Mouse (Mus musculus): ENCODE results near the gene Psmc4. TPM values are rescaled to one million over a fixed set of nuclear protein-coding genes. Genes with fewer than 3 reads are reported as not detected.

The Psmc4 gene
- polyA plus RNA-seq, 1 experiment: 148 TPM

DNA sequence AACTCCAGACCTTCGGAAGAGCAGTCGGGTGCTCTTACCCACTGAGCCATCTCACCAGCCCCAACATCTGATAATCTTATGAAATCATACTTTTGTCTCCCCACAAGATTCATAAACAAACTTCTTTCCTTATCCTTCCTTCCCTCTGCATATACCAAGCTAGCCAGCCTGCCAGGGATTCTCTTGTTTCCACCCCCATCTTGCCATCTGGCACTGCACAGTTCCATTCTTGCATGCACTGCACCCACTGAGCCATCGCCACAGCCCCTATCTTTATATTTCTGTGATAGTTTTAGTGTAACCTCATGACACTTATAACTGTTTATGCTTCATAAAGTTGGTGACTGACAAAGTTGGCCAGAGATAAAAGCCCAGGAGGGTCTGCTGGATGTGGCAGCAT is 39.6 kb downstream of the Psmc4 start:
- TF ChIP-seq GATA1 (IDR thresholded peaks at IDR 0.05; ENCODE audit: low read length): no peak

Other genes with a start within 250 kb of the Psmc4 start
- 0.06 and 0.08 TPM in 2 replicates for gene Zfp626, start 242.9 kb downstream of the Psmc4 start, polyA plus RNA-seq (2012)
- gene Zfp59, start 211.5 kb downstream of the Psmc4 start, polyA plus RNA-seq (2012): 0.24 and 0.26 TPM in 2 replicates
- gene Zfp607a, start 192.6 kb downstream of the Psmc4 start, polyA plus RNA-seq (2012): 0.09 and 0.12 TPM in 2 replicates
- 0.06 TPM in 2 replicates for gene Zfp974, start 120.6 kb downstream of the Psmc4 start, polyA plus RNA-seq (2012)
- 0.18 and 0.37 TPM in 2 replicates for gene Zfp780b, start 70.9 kb downstream of the Psmc4 start, polyA plus RNA-seq (2012)
- 0.23 and 0.31 TPM in 2 replicates for gene Zfp850, start 36.0 kb downstream of the Psmc4 start, polyA plus RNA-seq (2012)
- gene Fcgbp, start 21.1 kb upstream of the Psmc4 start, polyA plus RNA-seq (2012): not detected in 2 replicates
- not detected in 2 replicates for gene 9530053A07Rik, start 79.4 kb upstream of the Psmc4 start, polyA plus RNA-seq (2012)
- 951 and 979 TPM in 2 replicates for gene Fbl, start 119.6 kb upstream of the Psmc4 start, polyA plus RNA-seq (2012)
- gene Dyrk1b, start 129.4 kb upstream of the Psmc4 start, polyA plus RNA-seq (2012): 51.5 and 66.1 TPM in 2 replicates
- gene Eid2, start 217.8 kb upstream of the Psmc4 start, polyA plus RNA-seq (2012): 90.4 and 132 TPM in 2 replicates
- 49.9 and 67.9 TPM in 2 replicates for gene Eid2b, start 227.6 kb upstream of the Psmc4 start, polyA plus RNA-seq (2012)
- gene Selenov, start 241.1 kb upstream of the Psmc4 start, polyA plus RNA-seq (2012): not detected in 2 replicates

Measured in G1E-ER4 (cell line).